Mouse (Mus musculus) layer of hippocampus, postnatal 36 days (tissue): Measurements from ENCODE around the gene Zbtb18. TPM values are rescaled to one million over a fixed set of nuclear protein-coding genes. Genes with fewer than 3 reads are reported as not detected.

Source experiments
- DNase-seq, 2 experiments: peaks; one replicate each; pipeline ENCODE4 v3.0.0; 2022
- total RNA-seq, 2 experiments: library from RNA; stranded (reverse); gene quantifications; 2 replicates each; pipeline ENCODE4 v1.2.3; 2021

Zbtb18 gene
- 100 to 1,000 TPM; 565 to 581 TPM for total RNA-seq

- DNase-seq, result no peak
Measured at GRCm38 (mm10) chr1:177442196-177442808, at the start of gene Zbtb18. Gene Zbtb18, plus strand, starts transcription at chr1:177442351.

DNA sequence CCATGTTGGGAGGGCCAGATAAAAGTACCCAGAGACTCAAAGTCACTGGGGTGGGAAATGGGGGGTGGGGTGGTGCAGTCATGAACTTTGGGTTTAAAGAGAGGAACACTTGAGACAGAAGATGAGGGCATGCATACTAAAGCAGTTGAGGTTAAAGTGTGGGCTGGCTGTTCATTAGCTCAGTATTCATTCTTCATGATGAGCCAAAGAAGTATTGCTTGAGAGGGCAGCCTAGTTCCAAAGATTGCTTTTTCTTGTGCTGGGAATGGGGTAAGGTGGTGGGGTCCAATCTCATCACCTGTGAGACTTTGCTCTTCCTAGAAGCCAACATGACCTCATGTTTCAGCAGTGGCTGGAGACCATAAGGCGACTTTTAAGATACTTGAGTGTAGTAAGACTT lies 44.7 kb upstream of the Zbtb18 start:
- DNase-seq, result no peak

- no peak for DNase-seq
Measured at GRCm38 (mm10) chr1:177405170-177405569, 37.0 kb upstream of the Zbtb18 start.

DNA sequence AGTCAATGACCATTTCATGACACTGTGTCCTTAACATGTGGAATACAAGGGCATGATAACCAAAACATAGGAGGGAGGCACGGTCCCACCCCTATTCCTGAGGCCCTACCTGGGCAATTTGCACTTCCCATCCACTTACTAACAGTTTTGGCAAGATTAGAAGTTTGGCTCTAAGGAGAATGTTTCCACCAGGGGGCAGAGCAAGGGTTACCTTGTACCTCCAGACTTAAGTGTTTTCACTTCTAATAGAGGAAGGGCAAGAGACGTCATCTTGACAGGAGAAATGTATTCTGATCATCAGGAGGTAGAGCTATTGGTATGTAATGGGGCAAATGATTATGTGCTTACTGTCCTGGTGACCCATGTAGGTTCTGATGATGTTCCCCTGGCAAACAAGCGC lies 33.5 kb upstream of the Zbtb18 start:
- no peak for DNase-seq

DNA sequence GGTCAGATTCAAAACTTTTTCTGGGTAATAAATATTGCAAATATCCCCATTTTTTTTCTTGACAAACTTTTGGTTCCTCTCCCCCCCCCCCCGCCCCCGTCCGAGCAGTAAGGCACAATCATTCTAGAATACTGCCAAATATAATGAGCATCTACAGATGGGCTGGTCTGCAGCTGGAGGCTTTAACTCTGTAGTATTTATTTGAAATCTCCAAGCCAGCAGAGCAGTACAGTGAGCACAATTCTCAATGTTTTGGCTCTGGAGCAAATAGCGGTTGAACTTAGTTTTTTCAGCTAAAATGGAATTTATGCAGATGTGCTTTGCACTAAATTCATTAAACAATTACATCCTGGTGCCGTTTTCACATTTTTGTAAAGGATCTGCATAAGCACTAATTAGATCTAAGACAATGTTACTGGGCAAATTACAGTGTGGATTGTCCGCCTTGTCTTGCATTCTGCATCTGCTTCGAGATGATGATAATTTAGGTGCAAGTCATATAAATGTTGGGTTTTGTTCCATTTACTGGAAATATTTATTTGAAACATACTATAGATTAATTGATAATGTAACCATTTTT lies 31.3 kb upstream of the Zbtb18 start:
- DNase-seq, result no peak

GRCm38 (mm10) chr1:177411359-177412358 lies 30.5 kb upstream of the Zbtb18 start:
- DNase-seq, result no peak

DNA sequence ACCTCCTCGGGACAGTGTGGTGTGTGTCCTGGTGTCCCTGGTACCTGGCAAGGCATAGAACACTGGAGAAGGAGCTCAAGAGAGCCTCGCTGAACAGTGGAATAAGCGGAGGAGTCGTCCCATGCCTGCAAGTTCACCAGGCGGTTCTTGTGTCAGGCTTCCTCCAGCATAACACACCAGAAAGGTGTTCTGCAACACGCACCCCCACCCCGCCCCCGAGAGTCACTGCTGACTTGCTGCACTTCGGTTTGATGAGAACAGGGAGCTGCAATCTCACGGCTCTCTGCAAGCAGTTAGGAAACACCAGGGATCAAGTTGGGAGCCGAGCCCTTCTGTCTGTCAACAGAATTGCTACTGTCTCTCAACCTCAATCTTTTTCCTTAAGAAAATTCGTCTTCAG lies 22.8 kb upstream of the Zbtb18 start:
- no peak for DNase-seq

DNA sequence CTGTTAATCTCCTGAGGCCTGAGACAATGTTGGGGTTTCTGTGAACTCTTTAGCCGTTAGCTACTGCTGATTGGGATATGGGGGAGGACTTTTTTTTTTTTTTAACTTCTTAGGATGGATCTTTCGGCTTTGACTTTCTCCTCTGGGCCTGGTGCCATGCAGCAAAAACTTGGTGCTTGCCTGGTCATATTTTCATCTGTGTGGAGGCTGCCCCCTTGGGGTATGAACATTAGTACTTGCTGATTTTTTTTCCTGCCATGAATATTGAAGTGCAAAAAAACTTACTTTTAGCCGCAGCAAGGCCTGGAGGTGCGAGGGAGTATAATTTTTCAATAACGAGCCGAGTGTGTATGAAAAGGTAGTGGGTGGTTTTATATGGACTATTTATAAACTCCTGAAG lies 22.0 kb upstream of the Zbtb18 start:
- DNase-seq, result peak in 1 of 2 experiments; percentile 29

DNA sequence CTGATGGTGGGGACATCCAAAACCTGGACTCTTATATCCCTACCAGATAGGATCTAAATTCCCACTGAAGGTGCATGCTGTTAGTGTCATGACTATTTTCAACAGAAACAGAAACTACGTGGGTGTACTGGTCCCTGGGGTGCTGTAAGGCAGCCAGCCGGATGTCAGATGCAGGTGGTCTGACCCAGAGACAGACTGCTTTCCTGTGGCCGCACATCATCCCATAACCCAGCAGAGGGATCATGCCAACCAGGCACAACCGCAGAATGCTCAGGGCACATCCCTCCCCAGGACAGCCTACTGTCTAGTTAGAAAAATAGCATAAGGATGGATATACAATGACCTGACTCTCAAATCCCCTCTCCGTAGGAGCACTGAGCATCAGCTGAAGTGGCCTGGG lies 14.3 kb upstream of the Zbtb18 start:
- DNase-seq, result no peak

DNA sequence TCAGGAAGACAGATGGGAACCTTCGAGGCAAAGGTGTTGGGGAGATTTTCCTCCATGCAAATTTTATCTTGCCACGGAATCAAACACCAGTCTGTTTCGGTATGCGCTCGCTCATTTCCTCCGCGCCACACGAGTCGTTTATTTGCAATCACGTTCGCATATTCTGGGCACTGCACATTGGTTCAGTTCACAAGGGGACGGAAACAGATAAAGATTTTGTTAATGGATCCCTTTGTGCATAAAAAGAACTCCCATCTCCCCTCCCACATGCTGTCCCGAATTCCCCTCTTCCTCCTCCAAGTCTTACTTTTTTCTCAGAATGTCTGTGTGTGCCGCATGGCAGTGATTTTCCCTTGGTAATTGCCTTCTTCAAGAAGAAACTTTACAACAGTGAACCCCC lies 13.8 kb upstream of the Zbtb18 start:
- DNase-seq, result no peak

DNA sequence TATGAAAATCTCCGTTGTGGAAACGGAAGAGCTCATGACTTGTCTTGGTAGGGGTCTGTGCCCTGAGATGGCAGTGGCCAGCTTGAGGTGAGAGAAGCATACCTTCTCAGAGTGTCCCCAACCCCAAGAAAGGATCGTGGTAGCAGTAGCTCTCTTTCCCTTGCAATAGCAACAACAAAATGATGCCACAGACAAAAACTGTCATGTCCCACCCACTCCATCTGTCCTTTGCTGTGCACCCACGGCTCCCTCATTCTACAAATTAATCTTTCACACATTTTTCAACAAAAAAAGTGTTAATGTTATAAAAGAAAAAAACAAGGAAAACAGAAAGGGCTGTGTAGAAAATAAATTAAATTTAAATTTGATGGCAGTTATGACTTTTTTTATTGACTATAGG lies 13.1 kb upstream of the Zbtb18 start:
- DNase-seq, result peak in 1 of 2 experiments; percentile 41

DNA sequence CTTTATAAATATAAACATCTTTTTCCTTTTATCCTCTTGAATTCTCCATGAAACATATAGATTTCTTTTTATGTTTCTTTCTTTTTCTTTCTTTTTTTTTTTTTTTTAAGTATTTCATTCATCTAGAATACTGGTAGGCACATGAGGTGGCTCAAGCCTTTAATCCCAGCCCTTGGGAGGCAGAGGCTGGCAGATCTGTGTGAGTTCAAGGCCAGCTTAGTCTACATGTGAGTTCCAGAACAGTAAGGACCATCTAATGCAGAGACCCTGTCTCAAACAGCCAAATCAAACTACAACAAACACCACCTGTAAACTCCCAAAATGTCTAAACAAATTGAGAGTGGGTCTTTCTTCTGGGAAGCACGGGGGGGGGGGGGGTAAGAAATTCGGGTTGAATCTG lies 1.7 kb upstream of the Zbtb18 start:
- DNase-seq, result no peak

DNA sequence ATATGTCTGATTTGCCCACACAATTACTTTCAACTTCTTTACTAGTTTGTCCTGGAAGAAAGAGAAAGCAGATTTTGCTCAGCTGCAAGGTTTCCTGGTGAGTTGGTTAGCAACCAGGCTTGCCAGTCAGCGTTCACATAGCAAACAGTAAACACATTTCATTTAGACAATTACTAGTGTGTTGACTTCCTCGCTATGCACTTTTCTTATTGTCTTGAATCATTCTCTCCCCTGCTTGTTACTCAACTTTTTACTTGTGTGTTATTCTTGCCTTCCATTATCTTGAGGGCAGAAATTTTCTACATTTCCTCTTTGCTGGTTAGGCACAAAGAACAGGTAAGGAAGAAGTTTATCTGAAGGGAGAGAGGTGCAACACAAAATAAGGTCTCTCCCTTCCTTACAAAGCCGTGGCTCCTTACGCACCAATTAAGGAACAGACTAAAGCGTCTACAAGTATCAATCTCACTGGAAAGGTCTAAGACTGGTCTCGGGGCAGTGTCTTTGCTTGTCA lies 1.1 kb upstream of the Zbtb18 start:
- DNase-seq, result no peak

DNA sequence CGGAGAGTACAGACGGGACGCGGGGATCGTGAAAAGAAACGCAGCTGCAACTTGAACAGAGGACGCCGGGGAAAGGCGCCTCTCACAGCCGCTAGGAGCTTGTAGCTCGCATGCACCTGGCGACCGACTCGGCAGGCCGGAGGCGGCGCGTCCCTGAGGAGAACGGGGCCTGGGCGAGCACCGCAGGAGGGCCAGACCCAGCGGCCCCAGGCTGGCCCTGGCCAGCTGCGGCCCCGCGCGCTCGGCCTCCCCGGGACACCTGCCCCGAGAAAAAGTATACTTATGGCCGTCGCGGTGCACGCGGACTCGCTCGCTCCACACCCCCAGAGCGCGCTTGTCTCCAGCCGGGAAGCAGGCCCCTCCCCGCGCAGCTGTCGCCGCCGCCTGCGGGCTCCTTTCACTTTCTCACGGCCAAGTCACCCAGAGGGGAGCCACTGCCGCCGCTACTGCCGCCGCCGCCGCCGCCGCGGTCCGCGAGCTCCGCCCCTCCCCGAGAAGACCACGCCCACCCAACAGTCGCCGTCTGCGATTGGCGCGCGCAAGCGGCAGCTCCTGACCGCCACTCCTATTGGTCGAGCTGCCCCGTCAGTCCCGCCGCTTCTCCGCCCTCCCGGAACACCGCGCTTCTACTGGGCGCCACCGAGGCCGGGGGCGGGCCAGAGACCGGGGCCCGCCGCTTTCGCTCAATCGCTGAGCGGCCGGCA lies 507 bp upstream of the Zbtb18 start:
- DNase-seq, result peak; percentile 97 to 98

DNA sequence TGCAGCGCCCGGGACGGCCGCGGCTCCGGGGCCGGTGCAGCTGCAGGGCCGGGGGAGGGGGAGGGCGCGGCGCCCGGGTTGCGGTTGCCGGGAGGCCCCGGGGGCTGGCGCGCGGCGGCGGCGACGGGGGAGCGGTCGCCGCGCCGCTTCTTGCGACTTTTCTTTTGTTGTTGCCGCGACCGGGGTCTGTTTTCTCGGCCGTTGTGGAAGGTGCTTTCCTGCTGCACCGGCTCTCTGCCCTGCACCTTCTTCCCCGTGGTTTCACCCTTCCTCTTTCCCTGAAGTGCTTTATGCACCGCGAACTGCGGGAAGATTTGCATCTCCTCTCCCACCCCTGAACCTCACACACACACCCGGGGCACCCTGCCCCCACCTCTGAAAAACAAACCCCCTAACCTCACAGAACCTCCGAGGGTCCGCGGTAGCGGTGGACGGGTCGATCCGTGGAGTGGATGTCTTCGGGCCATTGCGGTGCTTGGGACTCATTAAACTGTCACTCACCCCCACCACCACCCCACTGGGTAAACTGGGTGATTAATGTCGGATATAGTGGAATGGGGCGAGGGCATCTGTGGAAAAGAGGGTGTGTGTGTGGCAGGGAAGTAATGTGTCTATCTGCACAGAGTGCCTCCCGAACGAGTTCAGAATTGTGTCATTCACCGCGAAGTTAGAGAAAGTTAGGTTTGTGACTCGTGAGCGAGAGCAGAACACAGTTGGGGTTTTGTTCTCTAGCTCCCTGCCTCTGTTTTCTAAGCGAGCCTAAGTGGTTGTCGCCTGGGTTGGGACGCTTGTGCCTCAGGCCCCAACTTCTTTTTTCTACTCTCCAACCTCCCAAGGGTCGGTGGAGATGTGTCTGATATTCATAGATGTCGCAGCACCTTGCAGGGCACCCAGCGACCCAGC lies 921 bp downstream of the Zbtb18 start:
- DNase-seq, result no peak

GRCm38 (mm10) chr1:177443724-177444482 lies 1.8 kb downstream of the Zbtb18 start:
- DNase-seq, result no peak

DNA sequence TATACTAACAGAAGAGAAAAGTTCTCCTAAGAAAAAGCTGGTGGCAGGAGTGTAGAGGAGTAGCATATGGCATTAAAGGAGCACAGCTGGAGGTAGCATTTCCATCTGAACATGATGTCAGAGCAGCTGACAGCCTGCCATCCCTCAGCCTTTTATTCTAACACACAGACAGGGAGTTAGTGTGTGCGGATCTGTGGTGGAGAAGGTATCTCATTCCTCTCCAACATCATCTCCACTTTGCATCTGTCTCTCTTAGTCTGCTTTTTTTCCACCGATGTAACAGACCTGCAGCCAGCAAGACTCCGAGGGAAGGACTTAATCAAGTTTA lies 2.3 kb downstream of the Zbtb18 start:
- DNase-seq, result peak in 1 of 2 experiments; percentile 46

GRCm38 (mm10) chr1:177444941-177445340 lies 2.8 kb downstream of the Zbtb18 start:
- no peak for DNase-seq

DNA sequence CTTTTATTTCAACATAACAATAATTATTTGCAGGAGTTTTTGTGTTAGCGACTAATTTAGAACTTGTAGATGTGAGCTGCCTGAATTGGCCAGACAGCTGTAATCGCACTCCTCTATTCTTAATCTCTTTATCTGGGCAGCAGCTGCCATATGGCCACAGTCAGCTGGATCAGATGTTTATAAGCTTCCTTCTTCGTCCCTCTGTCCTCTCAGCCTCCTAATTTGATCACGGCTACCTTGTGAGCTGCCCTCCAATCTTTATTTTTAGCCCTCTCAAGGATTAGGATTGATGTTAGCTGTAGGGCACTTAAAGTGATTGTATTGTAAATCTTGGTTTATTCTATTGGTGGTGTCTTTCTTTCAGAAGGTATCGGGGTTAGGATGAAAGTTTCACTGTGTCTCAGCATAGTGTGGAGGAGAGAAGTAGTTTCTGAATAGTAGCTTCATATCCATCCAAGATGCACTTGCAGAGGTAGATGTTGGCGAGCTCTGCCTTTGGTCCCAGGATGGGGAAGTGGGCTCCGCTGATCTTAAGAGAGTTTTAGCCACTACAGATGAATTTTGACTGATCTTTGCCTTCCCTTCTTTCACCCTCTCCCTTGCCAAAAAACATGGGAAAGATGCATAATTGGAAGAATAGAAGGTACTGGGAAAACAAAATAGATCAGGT lies 3.4 kb downstream of the Zbtb18 start:
- no peak for DNase-seq

- DNase-seq, result peak in 1 of 2 experiments; percentile 52
Measured at GRCm38 (mm10) chr1:177447086-177447485, 4.9 kb downstream of the Zbtb18 start.
